ENCODE assay signal across 8 mouse cellular contexts in the genomic region with DNA sequence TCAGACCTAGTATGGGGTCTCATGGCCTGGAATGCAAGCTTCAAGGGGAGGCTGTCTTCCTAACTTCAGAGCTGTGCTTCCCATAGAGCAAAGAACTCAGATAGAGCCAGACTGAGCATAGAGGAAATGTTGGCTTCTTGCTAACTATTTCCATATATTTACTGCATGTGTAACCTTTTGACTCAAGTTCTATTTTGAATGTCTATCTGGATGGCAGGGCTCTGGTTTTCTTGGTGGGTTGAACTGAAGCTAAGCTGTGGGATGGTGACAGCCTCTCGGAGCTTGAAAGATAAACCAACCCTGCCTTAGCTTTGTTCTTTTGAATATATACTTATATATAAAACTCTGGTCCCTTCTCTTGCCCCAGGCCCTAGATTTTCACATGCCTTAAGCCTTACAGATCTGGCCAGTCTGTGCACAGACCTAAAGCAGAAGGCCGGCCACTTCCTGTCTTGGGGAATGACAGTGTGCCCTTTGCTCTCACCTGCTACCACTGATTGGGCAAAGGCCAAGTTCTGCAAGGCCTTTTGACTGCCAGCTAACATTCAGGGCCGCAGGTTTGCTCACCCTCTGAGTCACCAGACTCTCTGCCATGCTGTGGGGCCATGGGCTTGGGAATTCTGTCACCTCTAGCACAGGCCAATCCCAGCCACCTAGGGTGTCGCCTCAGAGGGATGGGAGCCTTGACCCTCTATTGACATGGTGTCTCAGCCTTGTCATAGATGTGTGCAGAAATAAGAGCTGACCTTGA. TPM values are rescaled to one million over a fixed set of nuclear protein-coding genes. Genes with fewer than 3 reads are reported as not detected.
DNase-seq lines count a peak whose midpoint lies in the region; ATAC-seq and TF ChIP-seq lines count a peak whose summit lies in the region.

No protein-coding gene starts in this region.

- no peak overlapping the region for H3K9ac ChIP-seq in intestine, embryonic 14.5 days (ENCODE audit: low read length)
- no peak overlapping the region for H3K9ac ChIP-seq in limb, embryonic 14.5 days (ENCODE audit: low read depth, low read length, severe bottlenecking)
- no peak overlapping the region for H3K9ac ChIP-seq in midbrain, embryonic 13.5 days (replicated peaks)

- H3K4me1 ChIP-seq in intestine, embryonic 14.5 days (replicated peaks; ENCODE audit: control insufficient read depth, insufficient read depth, low read length) = peaks cover 48% of the 10 kb centered on the region
- H3K4me1 ChIP-seq in limb, embryonic 14.5 days (ENCODE audit: control insufficient read depth, insufficient read depth, low read length) = peaks cover 30% of the 10 kb centered on the region
- no peaks in the 10 kb centered on the region for H3K4me1 ChIP-seq in midbrain, embryonic 13.5 days (replicated peaks)

- no peak for TF ChIP-seq POLR2A in limb, embryonic 14.5 days (IDR thresholded peaks at IDR 0.05; ENCODE audit: borderline replicate concordance, extremely low read depth, insufficient read depth, insufficient read length)

- WGBS in intestine, embryonic 14.5 days = 64% methylated on average over 4 of the region's 4 CpGs
- 85% methylated on average over 4 of the region's 4 CpGs for WGBS in limb, embryonic 14.5 days
- WGBS in midbrain, embryonic 13.5 days = 84% methylated on average over 4 of the region's 4 CpGs

- no peak overlapping the region for H3K4me3 ChIP-seq in intestine, embryonic 14.5 days (ENCODE audit: low read depth, low read length)
- H3K4me3 ChIP-seq in limb, embryonic 14.5 days (replicated peaks; ENCODE audit: low read length) = no peak overlapping the region
- no peak overlapping the region for H3K4me3 ChIP-seq in midbrain, embryonic 13.5 days (replicated peaks)

- H3K27ac ChIP-seq in intestine, embryonic 14.5 days (ENCODE audit: low read depth) = peak overlapping the region; percentile 82
- H3K27ac ChIP-seq in limb, embryonic 14.5 days (replicated peaks; ENCODE audit: low read depth, low read length) = peak overlapping the region; percentile 61
- H3K27ac ChIP-seq in midbrain, embryonic 13.5 days = no peak overlapping the region

- peak; percentile 45 for DNase-seq in urinary bladder, postnatal 14 days (ENCODE audit: low spot score)
- DNase-seq in urinary bladder, postnatal 25 days (ENCODE audit: low spot score) = no peak
- DNase-seq in intestine, embryonic 14.5 days (ENCODE audit: low spot score) = no peak
- DNase-seq in limb, embryonic 14.5 days (ENCODE audit: low spot score) = no peak
- peak; percentile 67 for DNase-seq in yolk sac, embryonic 10.5 days (ENCODE audit: low spot score)
- DNase-seq in c-Kit-positive CD71-positive TER-119-positive erythroid progenitor cells, embryonic 14.5 days (ENCODE audit: low spot score) = no peak

- H3K27me3 ChIP-seq in intestine, embryonic 14.5 days (replicated peaks; ENCODE audit: control insufficient read depth, insufficient read depth, low read length) = no peaks in the 10 kb centered on the region
- no peaks in the 10 kb centered on the region for H3K27me3 ChIP-seq in limb, embryonic 14.5 days (ENCODE audit: control insufficient read depth, insufficient read depth, low read length)
- no peaks in the 10 kb centered on the region for H3K27me3 ChIP-seq in midbrain, embryonic 13.5 days

- H3K36me3 ChIP-seq in intestine, embryonic 14.5 days (ENCODE audit: control insufficient read depth, insufficient read depth, low read length) = no peaks in the 10 kb centered on the region
- no peaks in the 10 kb centered on the region for H3K36me3 ChIP-seq in limb, embryonic 14.5 days (ENCODE audit: control insufficient read depth, insufficient read depth, low read length)
- H3K36me3 ChIP-seq in midbrain, embryonic 13.5 days = no peaks in the 10 kb centered on the region

- ATAC-seq in intestine, embryonic 14.5 days (replicated peaks; ENCODE audit: low FRiP score, low TSS enrichment, low read depth) = no peak; the same call in 1 of the 2 replicates
- ATAC-seq in limb, embryonic 14.5 days (ENCODE audit: low FRiP score, low read depth) = no peak
- no peak for ATAC-seq in midbrain, embryonic 13.5 days
- ATAC-seq in frontal cortex, adult (ENCODE audit: low TSS enrichment) = no peak

- no peaks in the 10 kb centered on the region for H3K9me3 ChIP-seq in intestine, embryonic 14.5 days (ENCODE audit: control insufficient read depth, low read length)
- H3K9me3 ChIP-seq in limb, embryonic 14.5 days (ENCODE audit: control insufficient read depth, low read length) = no peaks in the 10 kb centered on the region
- H3K9me3 ChIP-seq in midbrain, embryonic 13.5 days = no peaks in the 10 kb centered on the region

- H3K4me2 ChIP-seq in intestine, embryonic 14.5 days (ENCODE audit: low read length) = peak overlapping the region; percentile 34; the same call in 1 of the 2 replicates
- no peak overlapping the region for H3K4me2 ChIP-seq in limb, embryonic 14.5 days (replicated peaks; ENCODE audit: low read depth, low read length, severe bottlenecking)
- no peak overlapping the region for H3K4me2 ChIP-seq in midbrain, embryonic 13.5 days (replicated peaks)

RNA-seq across cellular contexts. Expression of gene Myo1e, which starts 35.1 kb away (rescaled TPM):
- polyA plus RNA-seq in intestine, embryonic 14.5 days (2014; fragmentation: Nextera tagmentation; extraction: Ambion mirVana) = 17.0 and 17.4 TPM in 2 replicates
- 11.0 and 12.1 TPM in 2 replicates for polyA plus RNA-seq in limb, embryonic 14.5 days (2012; rRNA removed)
- polyA plus RNA-seq in limb, embryonic 14.5 days (2014; fragmentation: Nextera tagmentation; extraction: Ambion mirVana) = 20.4 and 22.9 TPM in 2 replicates
- 6.0 and 6.1 TPM in 2 replicates for polyA plus RNA-seq in midbrain, embryonic 13.5 days (2015; fragmentation: Nextera tagmentation; extraction: Ambion mirVana)

Comparison
In these comparisons a context has a peak if more than half of its experiments do, and no peak if none do; other contexts are left out.
1. DNase-seq: peak in urinary bladder, postnatal 14 days (single experiment) and yolk sac, embryonic 10.5 days (single experiment); none in urinary bladder, postnatal 25 days (single experiment), intestine, embryonic 14.5 days (single experiment), limb, embryonic 14.5 days (single experiment) and c-Kit-positive CD71-positive TER-119-positive erythroid progenitor cells, embryonic 14.5 days (single experiment).